Mouse (Mus musculus) lung, postnatal 0 days (tissue): Measurements from ENCODE around the gene Prkag3.

ENCODE experiments used
- CTCF ChIP-seq: IDR thresholded peaks from 2 replicates; pipeline ENCODE4 v1.5.1; 2016; ENCODE audit warnings: antibody characterized with exemption, mild to moderate bottlenecking
- EP300 ChIP-seq: IDR thresholded peaks from 2 replicates; pipeline ENCODE4 v1.6.1; 2016; ENCODE audit warnings: antibody characterized with exemption, mild to moderate bottlenecking, control low read depth

- TF ChIP-seq CTCF (no peak), EP300 (no peak)
These were observed 30.0 kb upstream of the Prkag3 start for GRCm38 (mm10) chr1:74778934-74779486.
